Mouse (Mus musculus) fat pad, adult 2 months (tissue): ENCODE data around the gene Vmn1r237.

Source experiments
- DNase-seq: peaks from one replicate; pipeline ENCODE4 v3.0.0-alpha.2; 2011; ENCODE audit warnings: low read depth, low spot score; ENCODE audit errors: extremely low read depth

Vmn1r237 gene

GRCm38 (mm10) chr17:21311565-21311964 is at the start of gene Vmn1r237:
TSS of gene Vmn1r237 (plus strand) at chr17:21311865.
- no peak for DNase-seq

GRCm38 (mm10) chr17:21272103-21272502 is 39.6 kb upstream of the Vmn1r237 start:
- peak; percentile 0 for DNase-seq

- DNase-seq: no peak
These were observed 29.0 kb upstream of the Vmn1r237 start, which contains the start of gene Vmn1r236 for GRCm38 (mm10) chr17:21282642-21283041. TSS of gene Vmn1r236 (plus strand) at chr17:21282942.

- DNase-seq: no peak
These were observed 27.3 kb upstream of the Vmn1r237 start for GRCm38 (mm10) chr17:21284395-21284794.

- no peak for DNase-seq
These were observed 22.0 kb upstream of the Vmn1r237 start for GRCm38 (mm10) chr17:21289695-21290094.
